ENCODE assay signal across 8 mouse cellular contexts in genomic region chr3:17798399-17798798, GRCm38 (mm10).
A peak's percentile ranks its signal among the peaks of the same experiment; 100 is the strongest.
DNase-seq lines count a peak whose midpoint lies in the region; ATAC-seq and TF ChIP-seq lines count a peak whose summit lies in the region.

No protein-coding gene starts in this region.

- no peak; the same call in 1 of the 2 replicates for ATAC-seq in kidney, embryonic 14.5 days (ENCODE audit: low FRiP score, low TSS enrichment)
- ATAC-seq in forebrain, postnatal 0 days: no peak

- H3K4me3 ChIP-seq in kidney, embryonic 14.5 days (ENCODE audit: low read length): no peak overlapping the region
- peak overlapping the region; percentile 8 for H3K4me3 ChIP-seq in forebrain, postnatal 0 days (ENCODE audit: low read depth, low read length)

- no peak overlapping the region for H3K9ac ChIP-seq in kidney, embryonic 14.5 days (ENCODE audit: low read depth, low read length)
- H3K9ac ChIP-seq in forebrain, postnatal 0 days: no peak overlapping the region

- no peak overlapping the region for H3K4me2 ChIP-seq in kidney, embryonic 14.5 days (replicated peaks; ENCODE audit: low read depth, low read length)
- H3K4me2 ChIP-seq in forebrain, postnatal 0 days (ENCODE audit: low read depth): peak overlapping the region; percentile 16

- peak; percentile 76 for TF ChIP-seq CTCF in forebrain, postnatal 0 days (IDR thresholded peaks at IDR 0.05; ENCODE audit: low read depth)

- no peaks in the 10 kb centered on the region for H3K9me3 ChIP-seq in kidney, embryonic 14.5 days (ENCODE audit: control insufficient read depth, low read length)
- no peaks in the 10 kb centered on the region for H3K9me3 ChIP-seq in forebrain, postnatal 0 days (ENCODE audit: low read length)

- peaks cover 47% of the 10 kb centered on the region for H3K27me3 ChIP-seq in kidney, embryonic 14.5 days (ENCODE audit: control insufficient read depth, insufficient read depth, low read length)
- no peaks in the 10 kb centered on the region for H3K27me3 ChIP-seq in forebrain, postnatal 0 days (ENCODE audit: insufficient read depth, low read length)

- H3K27ac ChIP-seq in kidney, embryonic 14.5 days (ENCODE audit: low read depth, low read length): no peak overlapping the region
- peak overlapping the region; percentile 42; the same call in 1 of the 2 replicates for H3K27ac ChIP-seq in forebrain, postnatal 0 days (ENCODE audit: low read depth, low read length)

- no peaks in the 10 kb centered on the region for H3K36me3 ChIP-seq in kidney, embryonic 14.5 days (ENCODE audit: control insufficient read depth, insufficient read depth, low read length)
- peaks cover 5% of the 10 kb centered on the region; the same call in 1 of the 2 replicates for H3K36me3 ChIP-seq in forebrain, postnatal 0 days (ENCODE audit: insufficient read depth)

- DNase-seq in kidney, postnatal 10 days: peak; percentile 47
- DNase-seq in cerebellum, adult 11-12 months: peak; percentile 83
- DNase-seq in forebrain, postnatal 0 days: peak; percentile 88
- DNase-seq in left cerebral cortex, postnatal 36 days (ENCODE audit: low spot score in 2 of 2): peak; percentile 72 to 79
- DNase-seq in right cerebral cortex, adult 2 months (ENCODE audit: low spot score in 2 of 2): peak; percentile 84 to 90
- no peak for DNase-seq in natural killer cell, adult 2 months (ENCODE audit: low spot score in 2 of 2)
- no peak for DNase-seq in spleen, postnatal 36 days (ENCODE audit: low spot score in 2 of 2)

- intact Hi-C loops in left cerebral cortex, postnatal 36 days (cut with DNase I): no loop called here

- 0 out of 2 replicates have a peak, but pooled peaks cover 5% of the 10 kb centered on the region for H3K4me1 ChIP-seq in kidney, embryonic 14.5 days (ENCODE audit: control insufficient read depth, insufficient read depth, low read length)
- peaks cover 3% of the 10 kb centered on the region; the same call in 1 of the 2 replicates for H3K4me1 ChIP-seq in forebrain, postnatal 0 days (ENCODE audit: insufficient read depth)

- 6% methylated on average over 12 of the region's 12 CpGs for WGBS in kidney, embryonic 14.5 days
- 13% methylated on average over 12 of the region's 12 CpGs for WGBS in forebrain, postnatal 0 days

Comparison
In these comparisons a context has a peak if more than half of its experiments do, and no peak if none do; other contexts are left out.
1. DNase-seq: peak in kidney, postnatal 10 days (single experiment), cerebellum, adult 11-12 months (single experiment), forebrain, postnatal 0 days (single experiment), left cerebral cortex, postnatal 36 days (2 of 2) and right cerebral cortex, adult 2 months (2 of 2); none in natural killer cell, adult 2 months (0 of 2) and spleen, postnatal 36 days (0 of 2).